Mouse (Mus musculus) stomach, postnatal 0 days (tissue): Measurements from ENCODE around the gene Olig2.

Experiments used
- CTCF ChIP-seq: IDR thresholded peaks from 2 replicates; pipeline ENCODE4 v1.5.1; 2016; ENCODE audit warnings: antibody characterized with exemption, low read depth, mild to moderate bottlenecking, moderate library complexity
- EP300 ChIP-seq: optimal IDR thresholded peaks from 2 replicates; pipeline ENCODE3; 2016; ENCODE audit warnings: antibody characterized with exemption

- TF ChIP-seq CTCF, result no peak
- no peak for TF ChIP-seq EP300
These were observed 18.9 kb upstream of the Olig2 start for GRCm38 (mm10) chr16:91206371-91206770.
